ENCODE assay signal across 8 mouse cellular contexts in the genomic region with DNA sequence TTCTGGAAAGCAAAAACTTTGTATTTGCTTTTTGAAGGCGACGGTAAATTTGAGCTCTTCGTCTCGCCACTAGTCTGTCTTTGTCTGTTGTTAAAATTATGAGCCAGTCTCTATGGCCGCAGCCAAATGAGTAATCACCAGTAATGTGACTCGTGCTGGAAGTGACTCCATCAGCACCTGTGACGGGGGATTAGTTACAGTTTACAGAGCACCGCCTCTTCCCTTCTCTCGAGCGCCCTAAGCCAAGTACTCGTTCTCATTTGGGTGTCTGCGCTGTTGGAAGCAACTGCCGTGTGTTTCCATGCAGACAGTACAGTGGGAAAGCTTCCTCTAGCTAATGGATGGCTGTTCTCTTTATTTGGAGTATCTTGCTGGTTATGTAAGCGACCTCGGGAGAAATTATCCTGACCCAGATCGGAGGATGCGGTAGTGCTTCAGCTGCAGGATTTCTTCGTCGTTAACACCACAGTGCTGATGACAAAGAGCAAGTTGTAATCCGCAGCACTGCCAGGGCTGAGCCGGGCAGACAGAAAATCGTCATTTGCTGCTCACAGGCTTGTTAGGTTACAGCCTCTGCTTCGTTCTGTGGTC.
A peak's percentile ranks its signal among the peaks of the same experiment; 100 is the strongest.
DNase-seq lines count a peak whose midpoint lies in the region; ATAC-seq and TF ChIP-seq lines count a peak whose summit lies in the region.

No protein-coding gene starts in this region.

- dilution Hi-C loops in CH12.LX (cut with MboI; ENCODE audit: extremely low pct_ligation_motif_present, extremely low pct_unique_long_range_greater_than_20kb, low sequenced_read_pairs), result no loop called here

- H3K4me2 ChIP-seq in CH12.LX (ENCODE audit: insufficient read depth, low read depth, poor library complexity, severe bottlenecking), result no peak overlapping the region; the same call in 1 of the 2 replicates
- H3K4me2 ChIP-seq in forebrain, embryonic 12.5 days, result peak overlapping the region; percentile 60
- H3K4me2 ChIP-seq in heart, postnatal 0 days (ENCODE audit: low read depth, low read length), result peak overlapping the region; percentile 65
- peak overlapping the region; percentile 73 for H3K4me2 ChIP-seq in liver, embryonic 16.5 days (ENCODE audit: low read depth, low read length)
- peak overlapping the region; percentile 63 for H3K4me2 ChIP-seq in neural tube, embryonic 13.5 days

- peaks cover 7 to 10% of the 10 kb centered on the region in 2 experiments for H3K36me3 ChIP-seq in CH12.LX (replicated peaks in 1 of 2; ENCODE audit: control insufficient read depth in 1 of 2, insufficient read depth in 1 of 2, low read length in 1 of 2)
- H3K36me3 ChIP-seq in forebrain, embryonic 12.5 days (replicated peaks), result peaks cover 3% of the 10 kb centered on the region
- H3K36me3 ChIP-seq in heart, postnatal 0 days (replicated peaks; ENCODE audit: control insufficient read depth, insufficient read depth, low read length), result peaks cover 3% of the 10 kb centered on the region
- peaks cover 3% of the 10 kb centered on the region; the same call in 1 of the 2 replicates for H3K36me3 ChIP-seq in liver, embryonic 16.5 days (ENCODE audit: control insufficient read depth, insufficient read depth)
- H3K36me3 ChIP-seq in neural tube, embryonic 13.5 days, result peaks cover 3% of the 10 kb centered on the region; the same call in 1 of the 2 replicates
- no peaks in the 10 kb centered on the region for H3K36me3 ChIP-seq in testis, adult 2 months (ENCODE audit: control insufficient read depth, insufficient read depth, low read length)

- no peak for TF ChIP-seq EP300 in CH12.LX (IDR thresholded peaks at IDR 0.05; ENCODE audit: low read length)
- TF ChIP-seq EP300 in heart, postnatal 0 days (IDR thresholded peaks at IDR 0.05; ENCODE audit: low read depth), result no peak

- H3K4me3 ChIP-seq in CH12.LX (replicated peaks in 1 of 3; ENCODE audit: low read depth in 2 of 3, low read length in 2 of 3, poor library complexity in 1 of 3), result peak overlapping the region; percentile 62 to 93 (median 68)
- H3K4me3 ChIP-seq in forebrain, embryonic 12.5 days (replicated peaks), result peak overlapping the region; percentile 45
- peak overlapping the region; percentile 64 for H3K4me3 ChIP-seq in heart, postnatal 0 days (ENCODE audit: low read depth, low read length)
- peak overlapping the region; percentile 77 for H3K4me3 ChIP-seq in liver, embryonic 16.5 days (ENCODE audit: low read depth, low read length)
- H3K4me3 ChIP-seq in neural tube, embryonic 13.5 days, result peak overlapping the region; percentile 43
- H3K4me3 ChIP-seq in testis, adult 2 months (ENCODE audit: control insufficient read depth, low read depth, low read length), result peak overlapping the region; percentile 74

- TF ChIP-seq POLR2A in CH12.LX (IDR thresholded peaks at IDR 0.05; ENCODE audit: low read depth, low read length), result peak; percentile 89
- no peak for TF ChIP-seq POLR2A in testis, adult 2 months (IDR thresholded peaks at IDR 0.05; ENCODE audit: control insufficient read depth, low read depth, low read length)

- DNase-seq in CH12.LX (ENCODE audit: extremely low read depth), result peak; percentile 96
- peak; percentile 85 for DNase-seq in c-Kit-positive CD71-positive TER-119-positive erythroid progenitor cells, embryonic 14.5 days (ENCODE audit: low spot score)
- peak; percentile 96 for DNase-seq in heart, postnatal 0 days (ENCODE audit: low spot score)
- peak; percentile 65 to 76 for DNase-seq in kidney, postnatal 4 days

- in situ Hi-C loops in CH12.LX (cut with MboI; ENCODE audit: low pct_ligation_motif_present, low pct_unique_long_range_greater_than_20kb, low sequenced_read_pairs), result no loop called here

- H3K9ac ChIP-seq in CH12.LX (ENCODE audit: insufficient read depth, low read depth), result peak overlapping the region; percentile 87
- peak overlapping the region; percentile 56 for H3K9ac ChIP-seq in forebrain, embryonic 12.5 days
- H3K9ac ChIP-seq in heart, postnatal 0 days (replicated peaks; ENCODE audit: low read depth, low read length), result peak overlapping the region; percentile 73
- peak overlapping the region; percentile 77 for H3K9ac ChIP-seq in liver, embryonic 16.5 days (ENCODE audit: low read depth, low read length)
- H3K9ac ChIP-seq in neural tube, embryonic 13.5 days, result peak overlapping the region; percentile 70

- peak; percentile 89 for ATAC-seq in forebrain, embryonic 12.5 days (ENCODE audit: low FRiP score)
- peak; percentile 97 for ATAC-seq in heart, postnatal 0 days (ENCODE audit: insufficient read depth, low read depth)
- peak; percentile 91 for ATAC-seq in liver, embryonic 16.5 days (ENCODE audit: low read depth)
- ATAC-seq in neural tube, embryonic 13.5 days (ENCODE audit: low read depth), result peak; percentile 92

- no peaks in the 10 kb centered on the region for H3K9me3 ChIP-seq in CH12.LX (replicated peaks; ENCODE audit: low read length)
- no peaks in the 10 kb centered on the region for H3K9me3 ChIP-seq in forebrain, embryonic 12.5 days
- no peaks in the 10 kb centered on the region for H3K9me3 ChIP-seq in heart, postnatal 0 days (replicated peaks; ENCODE audit: control insufficient read depth, low read length)
- no peaks in the 10 kb centered on the region for H3K9me3 ChIP-seq in liver, embryonic 16.5 days (replicated peaks; ENCODE audit: control insufficient read depth, low read length)
- H3K9me3 ChIP-seq in neural tube, embryonic 13.5 days, result no peaks in the 10 kb centered on the region

- peak in 1 of 2 experiments; percentile 39; a peak in 2 of 4 replicates for TF ChIP-seq CTCF in CH12.LX (conservative IDR thresholded peaks at IDR 0.05 in 1 of 2, IDR thresholded peaks at IDR 0.05 in 1 of 2; ENCODE audit: low read depth in 2 of 2, low read length in 2 of 2)
- peak; percentile 28; the same call in 1 of the 2 replicates for TF ChIP-seq CTCF in heart, postnatal 0 days (IDR thresholded peaks at IDR 0.05; ENCODE audit: low read depth)
- no peak for TF ChIP-seq CTCF in testis, adult 2 months (IDR thresholded peaks at IDR 0.05; ENCODE audit: control insufficient read depth, insufficient read depth, insufficient replicate concordance, low read depth, low read length)

- peak overlapping the region; percentile 84 for H3K27ac ChIP-seq in CH12.LX (ENCODE audit: insufficient read depth, low read depth)
- H3K27ac ChIP-seq in forebrain, embryonic 12.5 days, result peak overlapping the region; percentile 96
- H3K27ac ChIP-seq in heart, postnatal 0 days (ENCODE audit: low read depth), result peak overlapping the region; percentile 96
- H3K27ac ChIP-seq in liver, embryonic 16.5 days (ENCODE audit: low read length), result peak overlapping the region; percentile 96
- H3K27ac ChIP-seq in neural tube, embryonic 13.5 days (replicated peaks), result peak overlapping the region; percentile 93
- peak overlapping the region; percentile 88 for H3K27ac ChIP-seq in testis, adult 2 months (ENCODE audit: control insufficient read depth, insufficient read depth, low read depth, low read length)

- H3K27me3 ChIP-seq in CH12.LX (replicated peaks), result no peaks in the 10 kb centered on the region
- no peaks in the 10 kb centered on the region for H3K27me3 ChIP-seq in forebrain, embryonic 12.5 days
- H3K27me3 ChIP-seq in heart, postnatal 0 days (ENCODE audit: control insufficient read depth, insufficient read depth, low read length), result no peaks in the 10 kb centered on the region
- no peaks in the 10 kb centered on the region for H3K27me3 ChIP-seq in liver, embryonic 16.5 days (ENCODE audit: control insufficient read depth, insufficient read depth, low read depth, low read length)
- H3K27me3 ChIP-seq in neural tube, embryonic 13.5 days, result no peaks in the 10 kb centered on the region
- no peaks in the 10 kb centered on the region for H3K27me3 ChIP-seq in testis, adult 2 months (ENCODE audit: control insufficient read depth, insufficient read depth, low read length)

- peaks cover 66% of the 10 kb centered on the region for H3K79me2 ChIP-seq in CH12.LX (replicated peaks; ENCODE audit: control insufficient read depth, extremely low read depth, insufficient read depth, poor library complexity, severe bottlenecking)

- TF ChIP-seq RAD21 in CH12.LX (IDR thresholded peaks at IDR 0.05; ENCODE audit: low read depth, low read length), result peak; percentile 4

- H3K4me1 ChIP-seq in CH12.LX (ENCODE audit: control insufficient read depth in 1 of 2, insufficient read depth in 2 of 2), result peaks cover 5 to 43% of the 10 kb centered on the region in 2 experiments; a peak in 3 of 4 replicates
- H3K4me1 ChIP-seq in forebrain, embryonic 12.5 days, result peaks cover 25% of the 10 kb centered on the region
- H3K4me1 ChIP-seq in heart, postnatal 0 days (ENCODE audit: control insufficient read depth, insufficient read depth), result peaks cover 19% of the 10 kb centered on the region
- H3K4me1 ChIP-seq in liver, embryonic 16.5 days (ENCODE audit: control insufficient read depth, low read depth, low read length), result peaks cover 28% of the 10 kb centered on the region
- H3K4me1 ChIP-seq in neural tube, embryonic 13.5 days (replicated peaks), result peaks cover 39% of the 10 kb centered on the region
- H3K4me1 ChIP-seq in testis, adult 2 months (ENCODE audit: control insufficient read depth, insufficient read depth, low read length), result no peaks in the 10 kb centered on the region; the same call in 1 of the 2 replicates

- WGBS in forebrain, embryonic 12.5 days, result 0% methylated on average over 23 of the region's 23 CpGs
- under 1% methylated on average over 23 of the region's 23 CpGs for whole genome bisulfite sequencing in heart, postnatal 0 days
- under 1% methylated on average over 23 of the region's 23 CpGs for WGBS in liver, embryonic 16.5 days (ENCODE audit: insufficient replicate concordance)
- WGBS in neural tube, embryonic 13.5 days, result under 1% methylated on average over 23 of the region's 23 CpGs

TF ChIP-seq in CH12.LX, 34 proteins besides CTCF, POLR2A, EP300 and RAD21 (continues in another document):
- TF ChIP-seq JUN (IDR thresholded peaks at IDR 0.05; ENCODE audit: insufficient read depth, low read depth, low read length) (peak; percentile 47; the same call in 1 of the 2 replicates), MAX (IDR thresholded peaks at IDR 0.05; ENCODE audit: low read length) (peak; percentile 21; the same call in 1 of the 2 replicates), CHD1 (IDR thresholded peaks at IDR 0.05; ENCODE audit: low read depth, low read length) (peak; percentile 95), ZC3H11A (IDR thresholded peaks at IDR 0.05; ENCODE audit: low read depth, low read length) (no peak), GABPA (IDR thresholded peaks at IDR 0.05; ENCODE audit: insufficient replicate concordance, low read depth, low read length) (no peak), RCOR1 (conservative IDR thresholded peaks at IDR 0.05; ENCODE audit: low read depth, low read length) (no peak), USF1 (IDR thresholded peaks at IDR 0.05; ENCODE audit: low read depth, low read length) (no peak), IRF4 (IDR thresholded peaks at IDR 0.05; ENCODE audit: low read depth, low read length) (peak; percentile 71), ZMIZ1 (IDR thresholded peaks at IDR 0.05; ENCODE audit: low read depth, low read length) (no peak; the same call in 1 of the 2 replicates), ZKSCAN1 (IDR thresholded peaks at IDR 0.05; ENCODE audit: borderline replicate concordance, low read depth, low read length) (no peak), POLR2AphosphoS2 (IDR thresholded peaks at IDR 0.05; ENCODE audit: low read depth, low read length) (peak; percentile 42; the same call in 1 of the 2 replicates), HCFC1 (IDR thresholded peaks at IDR 0.05; ENCODE audit: low read depth, low read length) (peak; percentile 55; the same call in 1 of the 2 replicates)

Comparison
In these comparisons a context has a peak if more than half of its experiments do, and no peak if none do; other contexts are left out.
1. Peak in every context shown above with its lines: DNase-seq, ATAC-seq, H3K4me3 ChIP-seq and H3K27ac ChIP-seq.